Mouse (Mus musculus) urinary bladder, postnatal 25 days (tissue): ENCODE data around the gene Tmem238l.

Experiments used
- DNase-seq: peaks from one replicate; pipeline ENCODE4 v3.0.0; 2022; ENCODE audit warnings: low spot score

Tmem238l gene

DNA sequence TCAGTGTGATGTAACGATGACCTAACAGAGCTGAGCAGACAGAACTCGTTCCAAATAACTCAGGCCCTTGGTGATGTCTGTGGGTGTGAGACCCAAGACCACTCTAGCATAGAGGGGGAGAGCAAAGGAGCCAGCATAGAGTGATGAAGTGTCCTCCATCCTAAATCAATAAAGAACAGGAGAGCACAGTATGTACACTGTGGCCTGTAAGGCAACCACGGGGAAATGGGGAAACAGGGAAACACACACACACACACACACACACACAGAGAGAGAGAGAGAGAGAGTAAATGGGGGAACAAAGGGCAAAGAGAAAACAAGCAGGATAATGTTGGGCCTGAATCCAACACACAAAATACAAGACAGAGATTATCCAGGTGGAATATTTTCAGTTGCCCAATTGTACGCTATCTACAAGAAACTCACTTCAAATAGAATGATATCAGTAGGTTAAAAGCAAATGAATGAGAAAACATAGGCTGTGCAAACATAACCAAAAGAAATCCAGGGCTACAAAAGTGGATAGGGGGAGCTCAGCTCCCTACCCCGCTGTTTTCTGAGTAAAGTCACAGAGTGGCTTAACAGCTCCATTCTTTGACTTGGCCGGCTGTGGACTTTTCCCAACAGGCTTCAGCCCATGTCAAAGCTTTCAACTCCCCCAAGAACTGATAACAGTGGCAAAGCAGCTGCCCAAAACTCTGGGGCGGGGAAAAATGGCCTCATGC lies 19.3 kb downstream of the Tmem238l start:
- DNase-seq: no peak

DNA sequence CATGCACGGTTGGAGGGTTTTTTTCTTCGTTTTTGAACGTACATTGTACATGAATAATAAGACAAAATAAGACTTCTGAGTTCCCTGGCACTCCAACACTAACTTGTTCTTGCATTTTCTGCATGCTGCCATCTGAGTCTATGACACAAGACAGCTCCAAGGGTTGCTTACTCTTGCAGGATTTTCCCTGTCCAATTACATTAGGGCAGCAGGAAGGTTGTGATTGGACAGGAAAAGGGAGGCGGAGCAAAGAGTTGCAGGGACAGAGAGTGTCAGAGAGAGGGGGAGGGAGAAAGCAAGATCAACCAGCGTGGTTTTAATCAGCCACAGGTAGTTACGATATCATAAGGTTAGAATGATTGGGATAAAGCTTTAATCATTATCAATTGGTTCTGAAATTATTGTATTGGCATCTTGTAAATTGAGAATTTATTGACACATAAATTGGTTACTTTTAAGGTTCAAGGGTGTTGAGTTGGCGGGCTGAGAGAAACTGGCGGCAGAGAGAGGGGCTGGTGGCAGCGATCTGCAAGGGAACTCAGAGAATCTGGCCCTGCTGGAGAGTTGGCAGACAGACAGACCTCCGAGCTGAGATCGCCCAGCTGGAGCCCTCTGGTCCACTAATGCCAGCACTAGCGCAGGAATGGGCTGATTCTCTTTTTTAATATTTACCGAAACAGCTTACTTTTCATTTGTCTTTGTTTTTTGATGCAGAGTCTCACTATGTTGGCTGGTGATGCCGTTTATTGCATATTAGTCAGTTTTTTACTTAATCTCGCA lies 25.1 kb downstream of the Tmem238l start:
- DNase-seq: no peak

DNA sequence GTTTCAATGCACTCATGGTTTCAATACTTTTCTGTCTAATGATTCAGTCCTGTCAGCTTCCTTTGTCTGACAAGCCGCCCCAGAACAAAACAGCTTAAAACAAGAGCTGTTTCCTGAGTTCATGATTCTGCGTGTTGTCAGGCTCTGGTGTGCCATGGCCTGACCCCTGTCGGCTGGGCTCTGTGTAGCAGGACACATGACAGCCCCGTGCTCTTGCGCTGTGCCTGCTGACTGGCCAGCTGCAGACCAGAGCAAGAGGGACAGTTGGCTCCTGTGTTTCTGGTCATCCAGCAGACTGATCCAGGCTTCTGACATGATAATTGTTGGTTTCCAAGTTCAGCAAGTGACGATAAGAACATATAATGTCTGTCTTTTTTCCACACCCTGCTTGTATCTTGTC lies 26.4 kb downstream of the Tmem238l start:
- DNase-seq: no peak

DNA sequence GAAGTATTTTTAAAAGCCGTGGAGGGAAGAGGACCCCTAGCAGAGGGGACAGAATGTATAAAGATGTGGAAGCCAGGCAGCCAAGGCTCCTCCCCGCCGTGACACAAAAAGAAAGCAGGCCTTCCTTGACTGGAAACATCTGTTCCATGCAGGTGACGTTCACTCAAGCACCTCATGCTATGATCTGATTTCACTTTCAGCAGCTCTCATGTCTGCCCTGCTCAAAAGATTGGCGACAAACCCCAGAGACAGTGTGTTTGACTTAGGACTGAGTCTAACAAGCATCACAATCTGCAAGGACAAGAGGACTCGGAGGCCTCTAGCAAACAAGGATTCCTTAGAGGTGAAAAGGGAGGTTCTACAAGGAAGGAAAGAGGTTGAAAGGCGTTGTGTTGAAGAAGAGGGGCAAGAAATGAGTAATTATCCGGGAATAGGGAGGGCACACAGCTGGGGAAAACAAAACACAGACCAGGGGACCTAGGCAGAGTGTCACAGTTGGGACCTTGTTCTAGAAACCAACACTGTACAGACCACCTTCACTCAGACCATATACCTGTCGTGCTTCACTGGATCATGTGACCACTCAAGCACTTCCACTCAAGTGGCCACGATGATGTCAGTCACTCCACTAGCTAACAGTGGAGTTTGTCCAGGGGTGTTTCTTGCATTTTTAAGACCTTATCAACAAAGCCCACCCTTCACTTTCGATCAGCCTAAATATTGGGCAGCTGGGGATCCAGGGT lies 27.2 kb downstream of the Tmem238l start:
- no peak for DNase-seq

DNA sequence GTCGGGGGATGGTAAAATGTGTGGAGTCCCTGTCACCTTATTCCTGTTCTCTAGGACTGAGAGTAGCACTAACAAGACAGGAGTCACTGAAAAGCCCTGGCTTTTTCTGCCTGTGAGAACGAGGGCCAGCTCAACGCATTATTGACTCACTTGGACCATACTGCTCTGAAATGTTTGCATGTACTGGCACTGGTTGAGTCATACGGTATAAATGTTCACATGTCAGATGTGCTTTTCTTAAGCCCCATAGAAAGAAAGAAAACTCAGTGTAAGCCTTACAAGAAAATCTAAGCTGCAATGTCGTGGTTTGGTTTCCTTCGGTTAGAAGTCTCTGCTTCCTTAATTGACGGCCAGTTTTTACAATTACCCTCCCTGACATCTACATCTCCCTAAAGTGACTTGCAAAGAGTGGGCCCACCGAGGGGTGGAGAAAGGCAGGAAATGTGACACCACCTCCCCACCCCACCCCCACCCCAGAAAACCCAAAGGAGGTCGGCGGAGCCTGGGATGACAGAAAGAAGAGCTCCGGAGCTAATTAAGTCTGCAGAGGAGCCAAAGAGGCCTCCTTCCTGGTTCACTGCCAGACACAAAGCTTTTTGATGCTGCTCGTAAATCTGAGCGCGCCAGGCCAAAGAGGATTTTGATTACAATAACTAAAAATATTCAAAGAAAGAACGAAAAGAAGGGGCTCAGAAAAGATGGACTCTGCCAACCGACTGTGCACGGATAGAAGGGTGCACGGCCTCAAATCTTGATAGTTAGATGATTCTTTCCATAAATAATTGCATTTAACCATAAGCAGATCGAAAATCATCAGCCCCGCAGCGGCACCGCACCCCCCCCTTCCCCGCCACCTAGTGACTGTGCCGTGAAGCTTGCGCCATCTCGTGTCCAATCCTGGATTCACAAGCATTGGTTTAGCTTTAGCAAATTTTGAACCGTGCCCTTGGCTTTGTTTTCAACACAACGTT lies 28.0 kb downstream of the Tmem238l start:
- peak; percentile 79 for DNase-seq

DNA sequence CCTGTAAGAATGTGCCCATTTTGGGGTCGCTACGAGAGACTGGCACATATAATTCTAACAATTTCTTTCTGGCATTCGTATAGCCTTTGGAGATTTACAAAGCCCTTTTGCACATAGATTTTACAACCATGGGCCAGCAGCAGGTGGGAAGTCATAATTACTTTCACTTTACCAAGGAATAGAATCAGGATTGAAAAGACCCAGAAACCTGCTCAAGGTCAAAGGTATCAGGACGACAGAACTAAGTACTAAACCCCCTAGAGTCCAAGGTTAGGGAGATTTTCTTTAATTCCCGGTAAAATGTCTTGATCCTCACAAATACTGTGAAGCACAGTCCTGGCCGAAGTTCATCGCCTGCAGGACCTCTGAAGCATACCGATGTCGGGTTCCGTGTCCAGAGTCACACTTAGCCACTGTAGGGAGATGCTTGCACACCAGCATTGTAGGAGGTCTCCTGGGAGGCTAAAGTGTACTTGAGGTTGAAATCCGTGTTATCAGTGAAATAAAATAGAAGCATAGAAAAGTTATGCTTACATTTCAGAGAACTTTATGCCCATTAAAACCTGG lies 28.8 kb downstream of the Tmem238l start:
- DNase-seq: no peak

DNA sequence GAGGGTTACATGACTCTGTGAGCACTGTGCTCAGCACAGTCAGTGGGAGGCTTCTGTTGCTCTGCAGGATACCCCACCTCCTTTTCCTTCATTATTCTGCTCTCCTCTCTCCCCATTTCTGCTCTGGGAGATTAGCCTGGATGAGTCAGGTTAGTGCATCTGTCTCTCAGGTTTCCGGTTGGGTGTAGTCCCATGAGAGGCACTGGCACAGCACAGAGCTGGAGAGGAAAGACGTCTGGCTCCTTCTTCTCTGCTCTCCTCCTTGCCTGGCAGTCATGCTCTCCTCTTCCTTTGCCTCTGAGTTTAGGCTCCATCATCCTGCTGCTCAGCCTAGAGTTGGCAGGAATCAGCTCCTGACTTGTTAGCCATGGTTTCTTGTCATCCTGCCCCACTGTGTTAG lies 35.7 kb downstream of the Tmem238l start:
- no peak for DNase-seq

DNA sequence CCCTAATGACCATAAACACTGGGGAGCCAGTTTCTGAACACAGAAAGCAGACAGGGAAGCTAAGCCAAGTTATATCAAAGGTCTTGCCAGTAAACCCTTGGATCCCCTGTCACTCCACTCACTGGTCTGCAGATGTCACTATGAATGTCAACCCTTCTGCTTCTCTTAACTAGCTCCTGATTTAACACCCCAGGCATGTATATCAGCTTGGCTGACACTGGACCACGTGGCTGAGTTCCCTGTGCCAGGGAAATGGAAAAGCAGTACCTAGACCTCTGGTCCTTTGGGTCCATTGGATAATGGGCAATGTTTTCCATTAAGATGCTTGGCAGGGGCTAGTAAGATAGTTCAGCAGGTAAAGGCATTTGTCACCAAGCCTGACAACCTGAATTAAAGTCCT lies 37.2 kb downstream of the Tmem238l start:
- DNase-seq: no peak

DNA sequence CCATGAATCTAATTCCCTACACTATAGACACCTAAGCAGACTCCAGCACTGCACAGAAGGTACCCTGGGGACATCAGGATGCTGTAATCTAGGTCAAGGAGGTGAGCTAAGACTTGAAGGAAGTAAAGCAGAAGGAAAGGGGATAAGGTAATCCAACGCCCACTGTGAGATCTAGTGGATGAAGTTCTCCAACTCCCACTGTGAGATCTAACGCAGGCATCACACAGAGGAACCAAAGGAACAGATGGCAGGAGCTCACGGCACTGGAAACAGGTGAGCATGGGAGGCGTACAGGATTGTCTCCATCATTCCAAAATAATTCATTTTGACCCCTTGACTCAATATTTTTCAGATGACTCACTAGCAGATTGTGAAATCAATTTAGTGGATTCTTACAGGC lies 40.0 kb downstream of the Tmem238l start:
- no peak for DNase-seq

DNA sequence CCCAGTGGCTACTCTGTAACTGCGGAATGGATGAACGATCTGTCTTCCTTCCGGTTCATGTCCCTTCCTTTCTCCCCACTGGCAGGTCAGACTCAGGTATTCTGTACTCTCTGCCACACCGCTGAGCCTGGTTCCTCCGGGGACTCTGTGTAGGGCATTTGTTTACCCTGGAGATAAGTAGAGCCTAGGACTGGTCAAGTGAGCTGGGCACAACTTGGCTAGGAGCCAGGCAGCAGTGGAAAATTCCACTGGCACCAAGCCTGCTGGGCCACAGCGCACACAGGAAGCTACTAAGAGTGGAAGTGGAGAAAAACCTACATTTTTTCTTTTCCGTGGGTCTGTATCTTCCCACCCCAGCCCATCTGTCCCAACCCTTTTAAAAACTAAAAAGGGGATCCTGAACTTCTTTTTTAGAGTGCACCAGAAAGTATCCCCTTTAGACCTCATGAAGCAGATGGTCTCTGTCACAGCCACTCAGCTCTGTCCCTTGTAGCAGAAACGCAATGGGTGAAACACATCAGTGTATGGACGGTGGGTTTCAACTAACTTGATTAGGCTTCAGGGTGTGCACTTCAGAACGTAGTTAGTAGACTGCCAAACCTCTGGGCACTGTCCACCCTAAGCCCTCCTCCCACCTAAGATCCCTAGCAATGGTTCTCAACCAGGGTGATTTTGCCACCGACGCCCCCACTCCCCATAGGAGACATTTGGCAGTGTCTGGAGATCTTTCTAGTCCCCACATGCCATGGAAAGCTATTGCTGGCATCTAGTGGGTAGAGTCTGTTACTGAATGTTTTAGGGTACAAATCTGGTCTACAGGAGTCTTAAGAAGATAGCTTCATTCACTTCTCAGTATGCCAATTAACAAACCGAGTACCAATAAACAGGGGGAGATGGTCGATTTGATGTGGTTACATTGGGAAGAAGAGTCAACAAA lies 42.3 kb downstream of the Tmem238l start:
- DNase-seq: peak; percentile 77

DNA sequence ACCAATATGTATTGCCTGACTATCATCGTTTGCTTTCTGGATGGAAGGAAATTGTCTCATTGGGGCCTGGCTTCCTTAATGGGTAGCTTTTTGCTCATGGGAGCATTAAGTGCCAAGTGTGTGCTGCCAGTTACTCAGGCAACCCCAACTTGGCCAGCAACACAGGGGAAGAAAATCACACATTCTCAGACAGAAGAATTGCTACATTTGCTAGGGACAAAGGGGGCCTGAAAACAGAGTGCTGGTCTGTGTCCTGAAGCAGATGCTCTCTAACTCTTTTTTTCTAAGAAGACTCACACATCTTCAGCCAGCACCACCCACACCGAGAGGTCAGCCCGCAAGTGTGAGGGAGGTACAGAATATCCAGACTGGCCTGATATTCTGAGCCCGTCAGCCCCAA lies 44.2 kb downstream of the Tmem238l start:
- DNase-seq: no peak

DNA sequence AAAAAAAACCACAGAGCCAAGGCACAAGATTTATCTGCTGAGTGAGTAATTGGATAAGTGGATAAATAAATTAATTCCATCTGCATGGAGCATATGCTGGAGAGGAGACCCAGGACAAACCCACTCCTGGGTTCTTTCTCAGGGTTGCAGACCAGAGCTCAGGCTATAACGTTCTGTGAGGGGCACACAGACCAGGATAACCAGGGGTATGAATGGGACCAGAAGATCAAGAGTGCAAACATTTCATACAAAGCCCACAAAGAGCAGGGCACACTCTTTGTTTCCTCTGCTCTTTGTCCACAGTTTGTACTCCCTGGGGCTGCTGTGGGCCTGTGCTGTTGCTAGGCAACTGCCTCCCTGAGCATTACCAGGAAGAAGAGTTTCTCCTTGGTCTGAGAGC lies 45.3 kb downstream of the Tmem238l start:
- no peak for DNase-seq

DNA sequence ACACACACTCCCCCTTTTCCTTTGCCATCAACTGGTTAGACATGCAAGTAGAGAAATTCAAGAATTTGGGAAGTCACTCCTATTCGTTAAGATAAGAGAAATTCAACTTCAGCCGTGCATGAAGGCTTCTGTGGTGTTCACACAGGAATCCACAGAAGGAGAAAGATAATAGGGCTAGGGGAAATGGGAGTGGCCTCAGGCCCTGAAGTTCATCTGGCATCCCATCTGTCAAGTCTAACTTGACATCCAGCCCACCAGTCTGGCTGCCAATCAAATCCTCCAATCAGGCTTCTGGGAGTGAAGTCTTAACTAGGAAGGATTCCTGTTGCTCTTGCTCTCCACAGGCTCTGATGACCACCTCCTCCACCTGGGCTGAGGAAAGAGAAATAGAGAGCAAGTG lies 46.5 kb downstream of the Tmem238l start:
- no peak for DNase-seq

DNA sequence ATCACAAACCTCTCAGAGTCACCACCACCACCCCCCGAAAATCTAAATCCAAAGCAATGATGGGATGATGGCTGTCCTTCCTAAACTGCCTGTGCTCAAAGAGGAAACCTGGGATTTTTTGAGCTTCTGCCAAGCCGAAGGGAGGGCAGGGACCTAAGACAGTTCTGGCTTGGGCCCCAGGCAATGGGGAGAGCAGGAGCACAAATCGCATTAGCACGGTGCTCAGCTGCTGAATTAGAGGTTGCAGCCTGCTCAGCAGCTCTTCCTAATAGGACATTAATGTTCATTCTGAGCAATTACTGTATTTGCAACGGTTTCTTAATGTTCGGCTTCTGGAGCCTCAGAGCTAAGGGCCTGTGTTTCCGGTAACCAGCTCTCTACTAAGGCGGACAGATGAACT lies 51.5 kb downstream of the Tmem238l start:
- DNase-seq: no peak

DNA sequence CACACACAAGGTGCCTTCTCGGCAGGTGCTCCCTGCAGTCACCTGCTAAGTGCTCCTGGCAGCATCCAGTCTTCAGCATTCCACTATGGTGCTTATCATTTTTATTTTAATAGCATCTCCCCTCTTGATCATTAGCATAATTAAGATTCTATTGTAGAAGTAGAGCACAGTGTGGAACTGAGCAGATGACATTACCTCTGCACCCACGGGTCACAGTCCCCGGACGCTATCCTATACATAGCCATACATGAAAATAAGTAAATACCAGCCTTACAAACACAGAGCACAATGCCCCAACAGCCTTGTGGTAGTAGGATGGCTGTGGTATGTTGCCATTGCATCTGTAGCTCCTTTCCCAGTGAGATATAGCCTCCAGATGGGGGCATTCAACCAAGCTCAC lies 52.1 kb downstream of the Tmem238l start:
- DNase-seq: no peak

DNA sequence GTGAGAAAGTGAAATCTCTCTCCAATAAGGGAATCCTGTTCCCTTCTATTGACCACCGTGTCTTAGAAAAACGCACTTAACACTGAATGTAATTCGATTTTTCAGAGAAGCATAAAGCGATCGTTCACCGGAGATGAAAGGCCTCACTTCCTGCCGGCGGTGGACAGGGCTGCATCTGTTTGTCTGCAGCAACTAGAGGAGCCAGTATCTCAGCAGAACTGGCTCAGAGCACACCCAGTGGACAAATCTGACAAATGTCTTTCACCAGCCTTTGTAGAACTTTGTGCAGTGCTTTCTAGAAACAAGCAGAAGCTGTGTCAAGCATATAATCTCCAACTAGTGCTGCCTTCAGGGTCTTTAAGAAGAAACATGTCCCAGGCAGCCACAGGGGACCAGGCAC lies 54.0 kb downstream of the Tmem238l start:
- DNase-seq: no peak

DNA sequence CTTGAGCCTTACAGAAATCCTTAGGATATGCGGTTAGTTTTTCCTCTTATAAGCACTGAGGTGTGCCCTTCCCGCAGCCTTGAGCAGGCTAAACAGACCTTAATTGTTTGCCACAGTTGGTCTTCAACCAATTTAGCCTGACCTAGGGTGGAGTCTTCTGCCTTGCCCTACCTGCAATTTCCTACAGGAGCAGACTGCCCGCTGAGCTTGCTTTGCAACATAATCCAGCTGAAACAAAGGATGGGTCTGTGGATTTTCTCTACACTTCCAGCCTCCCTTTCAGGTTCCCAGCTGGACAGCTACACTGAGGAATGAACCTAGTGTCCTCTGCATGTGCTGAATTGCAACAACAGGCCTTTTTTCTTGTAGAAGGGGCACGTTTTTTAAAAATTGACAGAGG lies 55.2 kb downstream of the Tmem238l start:
- no peak for DNase-seq
